Mouse (Mus musculus): Measurements from ENCODE around the gene Tcta. TPM values are rescaled to one million over a fixed set of nuclear protein-coding genes. Genes with fewer than 3 reads are reported as not detected.

Gene Tcta
- total and polyA plus RNA-seq, 2 experiments: 17.9 to 35.2 TPM

GRCm38 (mm10) chr9:108344471-108344870, 38.5 kb upstream of the Tcta start:
- Histone ChIP-seq H3K9ac (ENCODE audit: low read depth, low read length) (no peak overlapping the region), H3K36me3 (ENCODE audit: control insufficient read depth, insufficient read depth, low read length) (peaks cover 10% of the 10 kb centered on the region), H3K79me2 (ENCODE audit: control insufficient read depth, insufficient read depth, low read length) (peaks cover 10% of the 10 kb centered on the region; the same call in 1 of the 2 replicates), H3K4me3 (ENCODE audit: insufficient read depth, low read depth, low read length) (no peak overlapping the region), H3K4me1 (ENCODE audit: control insufficient read depth, insufficient read depth, low read length) (peaks cover 24% of the 10 kb centered on the region), H3K27ac (replicated peaks; ENCODE audit: insufficient read depth, low read depth, low read length) (peak overlapping the region; percentile 90), H3K27me3 (ENCODE audit: control insufficient read depth, insufficient read depth, low read length) (no peaks in the 10 kb centered on the region)
- TF ChIP-seq CTCF (IDR thresholded peaks at IDR 0.05; ENCODE audit: low read depth, low read length): no peak
- no peak for TF ChIP-seq POLR2A (IDR thresholded peaks at IDR 0.05; ENCODE audit: extremely low read depth, insufficient read depth, low read length)
- 37% methylated on average over 4 of the region's 4 CpGs for WGBS
- DNase-seq (ENCODE audit: extremely low read depth, low read depth, low spot score): peak; percentile 92

GRCm38 (mm10) chr9:108343835-108344234, 37.9 kb upstream of the Tcta start:
- H3K36me3 ChIP-seq (ENCODE audit: control insufficient read depth, insufficient read depth, low read length): peaks cover 10% of the 10 kb centered on the region
- WGBS: 21% methylated on average over 1 of the region's 1 CpGs
- no peak overlapping the region for H3K9ac ChIP-seq (ENCODE audit: low read depth, low read length)
- peaks cover 4% of the 10 kb centered on the region; the same call in 1 of the 2 replicates for H3K79me2 ChIP-seq (ENCODE audit: control insufficient read depth, insufficient read depth, low read length)
- no peak for DNase-seq (ENCODE audit: extremely low read depth, low read depth, low spot score)
- H3K4me3 ChIP-seq (ENCODE audit: insufficient read depth, low read depth, low read length): no peak overlapping the region
- TF ChIP-seq CTCF (IDR thresholded peaks at IDR 0.05; ENCODE audit: low read depth, low read length) (no peak), POLR2A (IDR thresholded peaks at IDR 0.05; ENCODE audit: extremely low read depth, insufficient read depth, low read length) (no peak)
- no peaks in the 10 kb centered on the region for H3K27me3 ChIP-seq (ENCODE audit: control insufficient read depth, insufficient read depth, low read length)
- peak overlapping the region; percentile 90 for H3K27ac ChIP-seq (replicated peaks; ENCODE audit: insufficient read depth, low read depth, low read length)
- H3K4me1 ChIP-seq (ENCODE audit: control insufficient read depth, insufficient read depth, low read length): peaks cover 24% of the 10 kb centered on the region

- Histone ChIP-seq H3K36me3 (ENCODE audit: control insufficient read depth, insufficient read depth, low read length) (peaks cover 10% of the 10 kb centered on the region), H3K4me1 (ENCODE audit: control insufficient read depth, insufficient read depth, low read length) (peaks cover 25% of the 10 kb centered on the region), H3K9ac (ENCODE audit: low read depth, low read length) (peak overlapping the region; percentile 54), H3K27ac (replicated peaks; ENCODE audit: insufficient read depth, low read depth, low read length) (peak overlapping the region; percentile 90), H3K27me3 (ENCODE audit: control insufficient read depth, insufficient read depth, low read length) (no peaks in the 10 kb centered on the region), H3K79me2 (ENCODE audit: control insufficient read depth, insufficient read depth, low read length) (peaks cover 4% of the 10 kb centered on the region; the same call in 1 of the 2 replicates), H3K4me3 (ENCODE audit: insufficient read depth, low read depth, low read length) (no peak overlapping the region)
- DNase-seq (ENCODE audit: extremely low read depth, low read depth, low spot score): peak; percentile 68
- TF ChIP-seq POLR2A (IDR thresholded peaks at IDR 0.05; ENCODE audit: extremely low read depth, insufficient read depth, low read length) (no peak), CTCF (IDR thresholded peaks at IDR 0.05; ENCODE audit: low read depth, low read length) (no peak)
- 36% methylated on average over 3 of the region's 3 CpGs for WGBS
Measured at GRCm38 (mm10) chr9:108343331-108343730, 37.4 kb upstream of the Tcta start.

GRCm38 (mm10) chr9:108342301-108342831, 36.4 kb upstream of the Tcta start:
- no peaks in the 10 kb centered on the region for H3K27me3 ChIP-seq (ENCODE audit: control insufficient read depth, insufficient read depth, low read length)
- WGBS: under 1% methylated on average over 5 of the region's 5 CpGs
- H3K79me2 ChIP-seq (ENCODE audit: control insufficient read depth, insufficient read depth, low read length): peaks cover 4% of the 10 kb centered on the region; the same call in 1 of the 2 replicates
- no peak overlapping the region for H3K9ac ChIP-seq (ENCODE audit: low read depth, low read length)
- H3K4me1 ChIP-seq (ENCODE audit: control insufficient read depth, insufficient read depth, low read length): peaks cover 25% of the 10 kb centered on the region
- peaks cover 12% of the 10 kb centered on the region for H3K36me3 ChIP-seq (ENCODE audit: control insufficient read depth, insufficient read depth, low read length)
- peak; percentile 100 for DNase-seq (ENCODE audit: extremely low read depth, low read depth, low spot score)
- H3K27ac ChIP-seq (replicated peaks; ENCODE audit: insufficient read depth, low read depth, low read length): peak overlapping the region; percentile 99
- no peak overlapping the region for H3K4me3 ChIP-seq (ENCODE audit: insufficient read depth, low read depth, low read length)
- no peak for TF ChIP-seq POLR2A (IDR thresholded peaks at IDR 0.05; ENCODE audit: extremely low read depth, insufficient read depth, low read length)

GRCm38 (mm10) chr9:108341801-108342200, 35.8 kb upstream of the Tcta start:
- TF ChIP-seq CTCF (IDR thresholded peaks at IDR 0.05; ENCODE audit: low read depth, low read length) (no peak), POLR2A (IDR thresholded peaks at IDR 0.05; ENCODE audit: extremely low read depth, insufficient read depth, low read length) (no peak)
- Histone ChIP-seq H3K36me3 (ENCODE audit: control insufficient read depth, insufficient read depth, low read length) (peaks cover 12% of the 10 kb centered on the region), H3K4me3 (ENCODE audit: insufficient read depth, low read depth, low read length) (peak overlapping the region; percentile 86), H3K27ac (replicated peaks; ENCODE audit: insufficient read depth, low read depth, low read length) (peak overlapping the region; percentile 99), H3K9ac (ENCODE audit: low read depth, low read length) (peak overlapping the region; percentile 68), H3K79me2 (ENCODE audit: control insufficient read depth, insufficient read depth, low read length) (peaks cover 4% of the 10 kb centered on the region; the same call in 1 of the 2 replicates), H3K27me3 (ENCODE audit: control insufficient read depth, insufficient read depth, low read length) (no peaks in the 10 kb centered on the region), H3K4me1 (ENCODE audit: control insufficient read depth, insufficient read depth, low read length) (peaks cover 25% of the 10 kb centered on the region)
- no peak for DNase-seq (ENCODE audit: extremely low read depth, low read depth, low spot score)

GRCm38 (mm10) chr9:108341139-108341475, 35.1 kb upstream of the Tcta start:
- peaks cover 4% of the 10 kb centered on the region; the same call in 1 of the 2 replicates for H3K79me2 ChIP-seq (ENCODE audit: control insufficient read depth, insufficient read depth, low read length)
- peak; percentile 78 for DNase-seq (ENCODE audit: extremely low read depth, low read depth, low spot score)
- H3K4me3 ChIP-seq (ENCODE audit: insufficient read depth, low read depth, low read length): peak overlapping the region; percentile 86
- no peaks in the 10 kb centered on the region for H3K27me3 ChIP-seq (ENCODE audit: control insufficient read depth, insufficient read depth, low read length)
- 19% methylated on average over 5 of the region's 5 CpGs for WGBS
- H3K9ac ChIP-seq (ENCODE audit: low read depth, low read length): peak overlapping the region; percentile 93
- H3K36me3 ChIP-seq (ENCODE audit: control insufficient read depth, insufficient read depth, low read length): peaks cover 13% of the 10 kb centered on the region
- H3K27ac ChIP-seq (replicated peaks; ENCODE audit: insufficient read depth, low read depth, low read length): peak overlapping the region; percentile 99
- peaks cover 25% of the 10 kb centered on the region for H3K4me1 ChIP-seq (ENCODE audit: control insufficient read depth, insufficient read depth, low read length)
- no peak for TF ChIP-seq POLR2A (IDR thresholded peaks at IDR 0.05; ENCODE audit: extremely low read depth, insufficient read depth, low read length)
